Mouse (Mus musculus): ENCODE results near the gene Als2cl.

- TF ChIP-seq POLR2A (IDR thresholded peaks at IDR 0.05; ENCODE audit: borderline replicate concordance, extremely low read depth, insufficient read depth, insufficient read length, poor library complexity, severe bottlenecking) (no peak), CTCF (IDR thresholded peaks at IDR 0.05; ENCODE audit: borderline replicate concordance, extremely low read depth, insufficient read depth, insufficient read length) (no peak)
These were observed 43.6 kb upstream of the Als2cl start for GRCm38 (mm10) chr9:110836112-110836511.

Data from brain, embryonic 14.5 days (tissue).